Mouse (Mus musculus) heart, embryonic 16.5 days (tissue): Measurements from ENCODE around the gene Chrm3. TPM values are rescaled to one million over a fixed set of nuclear protein-coding genes. Genes with fewer than 3 reads are reported as not detected.
A peak's percentile ranks its signal among the peaks of the same experiment; 100 is the strongest.

Experiments used
- ATAC-seq: fragments of 200-750 bp; cut with Nextera tagmentation; replicated peaks from 2 replicates; pipeline ENCODE4 v1.8.0; 2017; ENCODE audit warnings: moderate number of reproducible peaks; ENCODE audit not compliant: insufficient read depth, low FRiP score; ENCODE audit errors: extremely low read depth
- H3K27ac ChIP-seq: fragments of 300-500 bp; sonication (generic); 2 replicates; pipeline ENCODE4 v1.5.1; 2014; ENCODE audit warnings: mild to moderate bottlenecking, low read length, control low read depth, moderate library complexity
- H3K27me3 ChIP-seq: fragments of 300-500 bp; sonication (generic); 2 replicates; pipeline ENCODE4 v1.6.1; 2014; ENCODE audit warnings: low read length, mixed read lengths; ENCODE audit not compliant: control insufficient read depth, insufficient read depth
- H3K36me3 ChIP-seq: fragments of 300-500 bp; sonication (generic); 2 replicates; pipeline ENCODE4 v1.6.1; 2014; ENCODE audit not compliant: control insufficient read depth, insufficient read depth
- H3K4me1 ChIP-seq: fragments of 300-500 bp; sonication (generic); 2 replicates; pipeline ENCODE4 v1.6.1; 2014; ENCODE audit warnings: low read length, mixed read lengths; ENCODE audit not compliant: control insufficient read depth, insufficient read depth
- H3K4me2 ChIP-seq: fragments of 300-500 bp; sonication (generic); 2 replicates; pipeline ENCODE4 v1.6.1; 2014; ENCODE audit warnings: low read depth, mild to moderate bottlenecking, control low read depth, low read length
- H3K4me3 ChIP-seq: fragments of 300-500 bp; sonication (generic); 2 replicates; pipeline ENCODE4 v1.5.1; 2014; ENCODE audit warnings: mild to moderate bottlenecking, control low read depth, low read length
- H3K9ac ChIP-seq: fragments of 300-500 bp; sonication (generic); 2 replicates; pipeline ENCODE4 v1.6.1; 2014; ENCODE audit warnings: low read length, control low read depth
- H3K9me3 ChIP-seq: fragments of 300-500 bp; sonication (generic); replicated peaks from 2 replicates; pipeline ENCODE4 v1.6.1; 2016; ENCODE audit warnings: low read length; ENCODE audit not compliant: control insufficient read depth
- WGBS: fragments of 180-500 bp; shearing (Covaris S2); extraction: QIAGEN DNeasy Blood & Tissue Kit; methylation state at CpG from one replicate; pipeline ENCODE4 v1.1.7; 2014; 5-methylcytosine and 5-hydroxymethylcytosine counted together
- polyA plus RNA-seq: library from polyadenylated mRNA; unstranded; fragments of >200 nt; fragmentation: Nextera tagmentation; extraction: Ambion mirVana; gene quantifications from 2 replicates; pipeline ENCODE4 v1.2.1, GENCODE M21; 2015

Gene Chrm3
- polyA plus RNA-seq, 1 experiment from 2014 or later = 0.42 TPM

DNA sequence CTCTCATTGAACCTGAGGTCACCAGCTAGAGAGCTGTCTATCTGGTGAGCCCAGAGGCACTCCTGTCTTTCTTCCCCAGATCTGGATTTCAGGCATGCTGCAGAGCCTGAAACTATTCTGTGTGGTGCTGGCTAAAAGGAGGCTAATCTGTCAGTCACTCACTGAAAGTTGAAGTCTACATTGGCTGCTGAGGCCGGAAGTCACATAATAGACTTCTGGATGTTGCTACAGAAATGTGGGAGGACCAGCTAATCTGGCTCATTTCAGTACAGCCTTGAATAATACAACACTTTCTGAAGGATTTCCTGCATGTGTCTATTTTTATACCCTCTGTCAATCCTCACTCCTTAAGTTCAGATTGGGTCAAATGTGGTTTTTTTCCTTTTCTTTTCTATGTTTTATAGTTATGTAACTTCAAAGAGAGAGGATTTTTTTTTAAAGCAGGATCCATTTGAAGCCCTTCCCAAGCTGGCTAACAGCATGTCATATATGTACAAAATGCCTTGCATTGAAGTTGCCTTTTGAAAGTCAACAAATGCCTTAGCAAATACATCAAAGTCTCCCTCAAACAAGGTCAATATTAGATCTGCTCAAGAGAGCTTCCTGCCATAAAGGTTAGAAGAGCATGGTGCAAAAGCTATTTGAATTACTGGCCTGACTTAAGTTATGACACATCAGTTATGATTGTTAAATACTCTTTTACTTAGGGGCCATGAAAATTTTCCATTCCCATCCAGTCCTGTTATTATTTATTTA is 116.2 kb downstream of the Chrm3 start:
- Histone ChIP-seq H3K4me3 (no peak overlapping the region), H3K9me3 (no peaks in the 10 kb centered on the region), H3K36me3 (no peaks in the 10 kb centered on the region), H3K4me2 (no peak overlapping the region), H3K9ac (no peak overlapping the region), H3K27ac (no peak overlapping the region), H3K27me3 (no peaks in the 10 kb centered on the region), H3K4me1 (peaks cover 5% of the 10 kb centered on the region; the same call in 1 of the 2 replicates)
- WGBS = 54% methylated on average over 1 of the region's 1 CpGs
- ATAC-seq = peak; percentile 52; the same call in 1 of the 2 replicates

DNA sequence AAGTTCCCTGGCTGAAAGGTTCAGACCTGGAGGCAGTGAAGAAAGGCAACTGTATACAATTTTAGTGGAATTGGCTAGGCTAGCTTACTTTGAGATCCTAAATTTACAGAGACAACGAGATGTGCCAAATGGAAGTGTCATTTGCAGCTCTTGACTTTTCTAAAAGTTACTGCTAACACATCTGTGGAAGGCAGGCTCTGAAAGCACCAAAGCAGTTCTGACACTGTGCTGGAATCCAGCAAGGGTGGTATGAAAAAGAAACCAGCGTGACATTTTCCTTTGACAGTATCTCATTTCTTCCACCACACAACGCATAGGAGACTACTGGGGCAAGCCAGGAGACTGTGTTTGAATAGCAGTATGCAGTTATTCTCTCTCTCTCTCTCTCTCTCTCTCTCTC is 120.4 kb downstream of the Chrm3 start:
- no peak for ATAC-seq
- no peaks in the 10 kb centered on the region for H3K9me3 ChIP-seq
- no peaks in the 10 kb centered on the region for H3K36me3 ChIP-seq
- no peak overlapping the region for H3K4me2 ChIP-seq
- H3K27me3 ChIP-seq = no peaks in the 10 kb centered on the region
- 61% methylated on average over 3 of the region's 3 CpGs for WGBS
- H3K9ac ChIP-seq = no peak overlapping the region
- H3K27ac ChIP-seq = no peak overlapping the region
- H3K4me1 ChIP-seq = peaks cover 5% of the 10 kb centered on the region; the same call in 1 of the 2 replicates
- H3K4me3 ChIP-seq = no peak overlapping the region

DNA sequence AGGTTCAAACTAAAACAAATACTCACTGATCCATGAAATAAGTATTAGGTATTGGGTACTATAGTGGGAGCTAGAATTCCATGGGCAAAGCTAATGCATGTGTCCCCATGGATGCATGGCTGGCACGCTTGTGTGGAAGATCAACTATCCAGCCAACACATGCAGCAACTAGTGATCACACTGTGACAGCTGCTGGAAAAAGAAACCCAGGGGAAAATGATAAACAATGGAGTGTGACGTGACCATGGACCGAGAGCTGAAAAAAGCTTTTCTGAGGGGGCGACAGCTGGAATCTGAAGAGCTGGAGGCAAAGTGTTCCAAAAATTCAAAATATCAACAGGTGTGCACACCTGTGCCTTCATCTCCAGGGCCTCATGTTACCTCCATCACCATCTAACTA is 120.8 kb downstream of the Chrm3 start:
- WGBS = 53% methylated on average over 4 of the region's 4 CpGs
- Histone ChIP-seq H3K9ac (no peak overlapping the region), H3K27ac (no peak overlapping the region), H3K4me2 (no peak overlapping the region), H3K9me3 (no peaks in the 10 kb centered on the region), H3K27me3 (no peaks in the 10 kb centered on the region), H3K36me3 (no peaks in the 10 kb centered on the region), H3K4me3 (no peak overlapping the region), H3K4me1 (peaks cover 5% of the 10 kb centered on the region; the same call in 1 of the 2 replicates)
- ATAC-seq = no peak

DNA sequence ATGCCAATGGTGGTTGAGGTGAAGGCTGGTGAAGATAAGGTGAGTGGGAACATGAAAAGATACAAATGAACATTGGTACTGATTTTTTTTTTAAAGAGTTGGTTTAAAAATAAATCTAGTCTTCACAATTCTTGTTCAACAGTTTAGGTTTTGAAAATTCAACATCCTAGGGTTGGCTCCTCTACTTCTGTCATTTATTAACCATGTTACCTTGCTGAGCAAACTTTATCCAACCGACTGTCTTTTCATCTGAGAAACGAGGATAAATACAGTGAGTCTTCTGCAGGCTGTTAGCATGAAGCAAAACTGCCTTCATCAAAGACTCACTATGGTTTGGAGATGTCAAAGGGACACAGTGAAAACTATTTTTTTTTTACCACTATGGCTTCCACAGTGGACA is 123.0 kb downstream of the Chrm3 start:
- no peaks in the 10 kb centered on the region for H3K9me3 ChIP-seq
- WGBS = 62% methylated on average over 2 of the region's 2 CpGs

DNA sequence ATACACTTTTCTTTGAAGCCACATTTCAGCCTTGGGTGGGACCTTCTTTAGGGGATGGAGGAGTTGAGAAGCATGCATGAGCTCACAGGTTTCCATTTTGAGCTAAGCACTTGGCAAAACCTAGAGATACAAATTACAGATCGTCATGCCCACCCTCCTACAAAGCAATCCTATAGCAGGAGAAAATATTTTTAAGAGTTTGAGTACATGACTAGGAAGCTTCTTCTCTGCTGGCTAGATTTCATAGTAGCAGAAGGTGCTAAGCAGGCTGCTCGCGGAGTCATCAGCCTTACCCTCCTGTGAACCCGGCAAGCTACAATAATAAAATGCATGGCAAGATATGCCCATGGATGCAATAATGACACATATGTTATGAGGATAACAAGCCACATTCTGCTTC is 124.4 kb downstream of the Chrm3 start:
- H3K36me3 ChIP-seq = no peaks in the 10 kb centered on the region
- no peak overlapping the region for H3K4me3 ChIP-seq
- no peaks in the 10 kb centered on the region for H3K27me3 ChIP-seq
- no peak overlapping the region for H3K27ac ChIP-seq
- 89% methylated on average over 4 of the region's 4 CpGs for WGBS
- no peak overlapping the region for H3K9ac ChIP-seq
- H3K4me2 ChIP-seq = no peak overlapping the region
- ATAC-seq = no peak
- H3K4me1 ChIP-seq = no peaks in the 10 kb centered on the region
- no peaks in the 10 kb centered on the region for H3K9me3 ChIP-seq

More for the DNA sequence above, 123.0 kb downstream of the Chrm3 start:
- no peak for ATAC-seq
- Histone ChIP-seq H3K4me1 (no peaks in the 10 kb centered on the region), H3K27ac (no peak overlapping the region), H3K9ac (no peak overlapping the region), H3K4me3 (no peak overlapping the region), H3K36me3 (no peaks in the 10 kb centered on the region), H3K27me3 (no peaks in the 10 kb centered on the region), H3K4me2 (no peak overlapping the region)

DNA sequence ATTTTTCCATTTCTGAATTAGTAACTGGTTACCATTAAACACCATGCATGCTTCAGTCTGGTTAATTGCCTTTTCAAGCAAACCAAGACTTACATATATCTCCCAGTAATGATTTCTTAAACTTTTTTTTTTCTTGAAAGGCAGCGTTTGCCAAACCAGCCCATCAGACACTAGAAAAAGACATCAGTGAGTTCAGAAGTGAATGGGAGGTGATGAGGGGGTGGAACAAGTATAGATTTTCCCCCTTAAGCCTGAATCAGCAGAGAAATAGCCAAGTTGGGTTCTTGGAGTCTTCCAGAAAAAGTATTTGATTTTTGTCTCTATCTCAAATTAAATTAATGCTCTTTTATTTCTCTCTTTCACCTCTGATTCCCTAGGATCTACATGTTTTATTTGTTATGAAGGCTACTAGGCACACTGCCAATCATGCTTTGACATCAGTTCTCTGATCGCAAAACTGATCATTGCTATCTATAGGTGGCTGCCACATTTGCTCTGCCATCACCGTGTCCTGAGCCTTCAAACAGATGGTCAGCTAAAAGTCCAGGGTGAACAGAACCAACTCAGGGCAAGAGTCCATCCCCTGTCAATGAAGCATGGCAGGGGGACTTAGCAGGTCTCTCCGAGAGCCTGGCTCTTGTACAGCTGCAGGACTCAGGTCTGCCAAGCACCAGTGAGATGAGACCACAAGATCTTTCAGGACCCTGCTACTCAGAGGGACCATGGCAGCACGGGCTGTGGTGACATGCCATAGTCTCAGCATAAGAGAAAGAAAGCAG is 125.1 kb downstream of the Chrm3 start:
- H3K9me3 ChIP-seq = no peaks in the 10 kb centered on the region
- 80% methylated on average over 5 of the region's 5 CpGs for WGBS

DNA sequence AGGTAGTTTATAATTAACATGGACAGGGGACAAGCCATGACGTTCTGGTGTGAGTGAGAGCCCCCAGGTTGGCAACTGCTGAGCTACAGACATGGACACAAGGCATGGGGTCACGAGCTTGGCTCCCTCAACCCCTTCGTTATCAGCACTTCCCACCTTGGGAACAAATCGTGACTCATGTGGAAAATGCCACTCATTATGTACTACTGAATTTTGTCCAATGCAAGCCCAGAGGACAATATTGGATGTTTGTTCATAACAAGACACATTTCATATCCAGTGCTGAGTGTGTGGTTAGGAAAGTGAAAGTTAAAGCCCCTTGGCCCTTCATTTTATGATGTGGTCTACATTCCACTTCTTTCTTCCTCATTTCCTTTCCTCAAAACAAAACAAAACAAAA is 140.2 kb downstream of the Chrm3 start:
- H3K4me1 ChIP-seq = no peaks in the 10 kb centered on the region
- no peaks in the 10 kb centered on the region for H3K9me3 ChIP-seq
- H3K9ac ChIP-seq = no peak overlapping the region
- no peaks in the 10 kb centered on the region for H3K27me3 ChIP-seq
- no peak overlapping the region for H3K4me3 ChIP-seq
- WGBS = 44% methylated on average over 4 of the region's 4 CpGs
- ATAC-seq = no peak; the same call in 1 of the 2 replicates
- H3K36me3 ChIP-seq = no peaks in the 10 kb centered on the region
- H3K27ac ChIP-seq = no peak overlapping the region
- H3K4me2 ChIP-seq = no peak overlapping the region

More for the DNA sequence above, 125.1 kb downstream of the Chrm3 start:
- Histone ChIP-seq H3K4me3 (no peak overlapping the region), H3K27me3 (no peaks in the 10 kb centered on the region), H3K4me1 (no peaks in the 10 kb centered on the region), H3K36me3 (no peaks in the 10 kb centered on the region), H3K27ac (no peak overlapping the region), H3K4me2 (no peak overlapping the region), H3K9ac (no peak overlapping the region)
- ATAC-seq = no peak

DNA sequence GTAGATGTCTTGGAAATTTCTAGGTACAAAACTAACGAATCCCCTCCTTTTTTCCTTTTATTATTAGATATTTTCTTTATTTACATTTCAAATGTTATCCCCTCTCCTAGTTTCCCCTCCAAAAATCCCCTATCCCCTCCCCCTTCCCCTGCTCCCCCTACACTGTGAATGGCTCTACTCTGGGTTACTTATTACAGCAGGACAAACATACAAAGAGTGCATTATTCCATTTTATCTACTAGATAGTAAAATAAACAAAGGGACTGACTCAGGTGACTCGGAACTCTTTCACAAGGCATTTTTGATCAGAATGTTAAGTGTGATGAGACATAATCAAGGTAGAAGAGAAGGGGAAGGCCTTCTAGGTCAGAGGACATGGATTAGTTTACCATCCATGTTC is 148.5 kb downstream of the Chrm3 start:
- Histone ChIP-seq H3K27me3 (no peaks in the 10 kb centered on the region), H3K36me3 (no peaks in the 10 kb centered on the region), H3K4me3 (no peak overlapping the region), H3K27ac (no peak overlapping the region), H3K4me2 (no peak overlapping the region), H3K9ac (no peak overlapping the region), H3K4me1 (no peaks in the 10 kb centered on the region), H3K9me3 (no peaks in the 10 kb centered on the region)
- no peak for ATAC-seq
- 69% methylated on average over 2 of the region's 2 CpGs for WGBS
